Mouse (Mus musculus): Measurements from ENCODE around the gene Pak4. TPM values are rescaled to one million over a fixed set of nuclear protein-coding genes. Genes with fewer than 3 reads are reported as not detected.
A peak's percentile ranks its signal among the peaks of the same experiment; 100 is the strongest.
"Not testable (repeated sequence)": the region's sequence is repeated elsewhere in the genome, so short reads cannot be mapped to it uniquely, and the experiment has no call there.

Gene Pak4
- 1 to 10 TPM; 8.6 to 8.8 TPM for total RNA-seq (2021)
- long read RNA-seq, experiment 1, transcript Pak4-202 (10 exons, 2,899 nt): major isoform, 5 of 16 reads
- long read RNA-seq, experiment 1, partial matches to known transcripts: 7 of 16 reads
- long read RNA-seq, experiment 1, other reads (novel, unspliced or antisense): 4 of 16 reads
- long read RNA-seq, experiment 2, partial matches to known transcripts: 9 of 11 reads
- long read RNA-seq, experiment 2, other reads (novel, unspliced or antisense): 0 of 11 reads

GRCm38 (mm10) chr7:28597642-28598446 lies at the start of gene Pak4, which contains the start of gene Samd4b:
Pak4 (minus strand) TSS chr7:28598185.
Samd4b (minus strand) TSS chr7:28598144.
- peak; percentile 99 for DNase-seq (ENCODE audit: low spot score in 2 of 2)

GRCm38 (mm10) chr7:28647016-28647415 lies 49.0 kb upstream of the Pak4 start:
- no peak for DNase-seq (ENCODE audit: low spot score in 2 of 2)

GRCm38 (mm10) chr7:28645947-28646475 lies 48.0 kb upstream of the Pak4 start:
- DNase-seq (ENCODE audit: low spot score in 2 of 2): no peak

GRCm38 (mm10) chr7:28645366-28645765 lies 47.4 kb upstream of the Pak4 start:
- DNase-seq (ENCODE audit: low spot score in 2 of 2): no peak

DNA sequence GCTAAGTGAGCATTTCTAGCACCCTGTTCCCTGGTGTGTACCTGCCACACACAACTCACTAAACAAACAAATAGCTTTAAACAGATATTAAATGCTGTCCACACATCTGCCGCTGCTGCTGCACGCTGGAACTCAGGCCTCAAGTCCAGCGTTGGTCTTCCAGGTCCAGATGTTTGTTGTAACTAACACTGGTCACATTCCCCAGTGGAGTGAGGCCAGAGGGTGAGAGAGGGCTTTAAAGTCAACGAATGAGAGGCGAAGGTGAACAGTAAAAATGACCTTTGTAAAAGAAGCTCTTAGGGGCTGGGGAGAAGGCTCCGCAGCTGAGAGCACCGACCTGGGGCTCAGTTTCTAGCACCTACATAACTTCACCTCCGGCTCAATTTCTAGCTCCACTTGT lies 43.6 kb upstream of the Pak4 start:
- no peak for DNase-seq (ENCODE audit: low spot score in 2 of 2)

- DNase-seq (ENCODE audit: low spot score in 2 of 2): no peak
Measured at GRCm38 (mm10) chr7:28637511-28637910, 39.5 kb upstream of the Pak4 start.

DNA sequence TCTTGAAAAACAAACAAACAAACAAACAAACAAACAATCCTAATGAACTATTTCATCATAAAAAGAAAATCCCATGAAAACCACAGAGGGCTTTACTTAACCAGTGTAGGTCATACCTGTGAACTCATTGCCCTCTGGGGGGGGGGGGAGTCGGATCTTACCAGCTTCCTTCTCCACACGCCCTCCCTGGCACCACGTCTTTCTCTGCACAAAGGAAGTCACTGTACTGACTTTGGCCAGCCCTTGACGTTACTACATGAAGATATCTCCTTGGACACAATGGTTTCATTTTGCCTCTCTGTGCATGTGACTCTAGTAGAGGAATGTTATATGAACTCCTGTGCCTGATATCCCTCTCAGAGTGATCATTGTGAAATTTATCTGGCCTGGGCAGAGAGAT lies 36.1 kb upstream of the Pak4 start:
- no peak for DNase-seq (ENCODE audit: low spot score in 2 of 2)

- DNase-seq (ENCODE audit: low spot score in 2 of 2): no peak
Measured at GRCm38 (mm10) chr7:28631073-28631472, 33.1 kb upstream of the Pak4 start, which contains the start of gene Acp7. Acp7 (minus strand) TSS chr7:28631332.

- no peak for DNase-seq (ENCODE audit: low spot score in 2 of 2)
Measured at GRCm38 (mm10) chr7:28624791-28625190, 26.8 kb upstream of the Pak4 start.

GRCm38 (mm10) chr7:28619098-28619715 lies 21.2 kb upstream of the Pak4 start:
- DNase-seq (ENCODE audit: low spot score in 2 of 2): no peak

- no peak for DNase-seq (ENCODE audit: low spot score in 2 of 2)
Measured at GRCm38 (mm10) chr7:28605951-28606350, 8.0 kb upstream of the Pak4 start.

- DNase-seq (ENCODE audit: low spot score in 2 of 2): not testable (repeated sequence)
Measured at GRCm38 (mm10) chr7:28603788-28604187, 5.8 kb upstream of the Pak4 start.

- no peak for DNase-seq (ENCODE audit: low spot score in 2 of 2)
Measured at GRCm38 (mm10) chr7:28603136-28603535, 5.2 kb upstream of the Pak4 start.

- DNase-seq (ENCODE audit: low spot score in 2 of 2): peak; percentile 65 to 74
Measured at GRCm38 (mm10) chr7:28601668-28602067, 3.7 kb upstream of the Pak4 start.

GRCm38 (mm10) chr7:28601029-28601428 lies 3.0 kb upstream of the Pak4 start:
- DNase-seq (ENCODE audit: low spot score in 2 of 2): peak; percentile 77 to 84

- DNase-seq (ENCODE audit: low spot score in 2 of 2): no peak
Measured at GRCm38 (mm10) chr7:28598951-28599350, 966 bp upstream of the Pak4 start.

DNA sequence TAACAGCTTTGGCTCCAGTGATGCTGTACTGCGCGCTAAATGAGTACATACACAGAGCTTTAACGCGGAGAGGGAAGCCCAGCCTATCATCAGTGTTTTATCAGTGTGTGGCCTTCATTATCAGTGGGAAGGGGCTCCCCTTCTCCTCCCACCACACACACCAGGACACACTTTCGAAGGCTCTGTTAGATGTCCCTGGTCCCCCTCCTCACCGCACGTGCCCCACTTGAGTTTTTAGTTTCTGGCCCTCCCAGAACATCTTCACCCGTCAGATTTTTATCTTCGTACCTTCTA lies 761 bp downstream of the Pak4 start:
- no peak for DNase-seq (ENCODE audit: low spot score in 2 of 2)

DNA sequence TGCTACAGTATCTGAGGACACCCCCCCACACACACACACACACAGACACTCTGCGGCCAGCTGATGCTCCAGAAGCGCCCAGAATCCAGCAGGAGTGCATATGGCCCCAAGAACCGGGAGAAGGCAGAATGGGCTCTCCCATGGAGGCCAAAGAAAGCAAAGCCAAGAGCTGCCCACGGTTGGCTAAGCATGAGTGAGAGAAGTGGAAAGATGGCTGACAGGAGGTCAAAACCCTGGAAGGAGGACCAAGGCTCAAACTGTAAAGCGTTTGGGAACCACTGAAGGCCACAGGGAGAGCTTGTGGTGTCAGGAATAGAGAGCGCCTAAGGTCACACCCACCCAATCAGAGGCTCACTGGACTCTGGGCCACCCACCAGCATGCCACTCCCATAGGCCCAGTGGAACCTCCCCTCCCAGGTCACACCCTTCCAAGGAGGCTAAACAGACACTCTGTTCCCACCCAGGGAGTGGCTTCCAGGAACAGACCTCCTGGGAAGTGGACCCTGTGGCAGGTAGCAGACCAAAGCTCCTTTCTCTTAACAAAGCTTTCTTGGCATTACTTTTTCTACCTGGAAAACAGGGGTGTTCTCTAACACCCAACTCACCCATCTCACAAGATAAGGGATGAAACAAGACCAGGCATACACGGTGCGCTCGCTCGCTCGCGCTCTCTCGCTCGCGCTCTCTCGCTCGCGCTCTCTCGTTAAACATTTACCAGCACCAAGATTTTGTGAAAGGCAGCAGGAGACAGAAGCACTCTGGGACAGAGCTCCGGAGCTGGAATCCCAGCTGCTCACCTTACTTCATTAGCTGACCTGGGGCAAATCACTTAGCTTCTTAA lies 1.3 kb downstream of the Pak4 start:
- DNase-seq (ENCODE audit: low spot score in 2 of 2): no peak

DNA sequence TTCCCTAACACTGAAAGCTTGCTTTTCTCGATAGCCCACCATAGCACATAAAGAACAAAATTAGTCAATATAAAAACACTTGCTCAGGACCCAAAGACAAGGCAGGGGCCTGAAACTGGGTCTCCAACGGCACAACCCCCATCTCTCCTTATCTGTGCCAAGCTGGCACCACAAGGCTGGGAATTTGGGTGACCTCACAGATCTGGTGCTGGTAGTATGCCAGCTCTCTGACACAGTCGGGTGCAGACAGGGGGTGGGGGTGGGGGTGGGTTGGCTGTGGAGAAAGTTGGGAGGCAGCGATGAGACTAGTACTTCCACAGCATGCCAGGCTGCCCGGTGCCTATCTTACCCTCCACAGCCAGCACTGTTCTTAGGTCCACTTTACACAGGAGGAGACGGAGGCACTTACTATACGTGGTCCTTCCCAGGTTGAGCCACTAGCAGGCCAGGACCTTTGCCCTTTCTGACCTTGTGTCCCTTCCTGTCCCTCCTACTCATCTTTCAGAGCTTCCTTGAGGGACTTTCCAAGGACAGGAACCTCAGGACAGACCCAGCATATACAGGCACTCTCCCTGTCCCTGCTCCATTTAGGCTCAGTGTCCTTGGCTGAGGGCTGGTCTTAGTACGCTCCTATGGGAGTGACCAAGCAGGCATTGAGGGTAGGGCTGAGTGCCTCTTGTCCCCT lies 2.1 kb downstream of the Pak4 start:
- DNase-seq (ENCODE audit: low spot score in 2 of 2): no peak

All from left cerebral cortex, adult 18-20 months (tissue).